Comparison of ENCODE assay signal across 8 mouse cellular contexts in genomic region chr10:62055408-62055807, GRCm38 (mm10).
A peak's percentile ranks its signal among the peaks of the same experiment; 100 is the strongest.
DNase-seq lines count a peak whose midpoint lies in the region; ATAC-seq and TF ChIP-seq lines count a peak whose summit lies in the region.
"Had no signal": no experiment of that assay in that cellular context is flagged by ENCODE, and none has a peak within 500 bp of the region (broad histone marks: within the 10 kb centered on the region; RNA-seq: fewer than 3 reads in every experiment).

No protein-coding gene starts in this region.

- no peak overlapping the region for H3K9ac ChIP-seq in liver, adult 2 months (ENCODE audit: low read depth, low read length)
- H3K9ac ChIP-seq in liver, embryonic 12.5 days, result no peak overlapping the region
- H3K9ac ChIP-seq: embryonic facial prominence, embryonic 15.5 days had no signal

- no peak overlapping the region for H3K4me2 ChIP-seq in liver, embryonic 12.5 days
- H3K4me2 ChIP-seq: embryonic facial prominence, embryonic 15.5 days had no signal

- H3K27me3 ChIP-seq in liver, adult 2 months (ENCODE audit: control insufficient read depth, insufficient read depth, low read length), result no peaks in the 10 kb centered on the region
- H3K27me3 ChIP-seq in liver, embryonic 12.5 days (replicated peaks), result 0 out of 2 replicates have a peak, but pooled peaks cover 3% of the 10 kb centered on the region
- H3K27me3 ChIP-seq: embryonic facial prominence, embryonic 15.5 days had no signal

- H3K4me1 ChIP-seq in liver, adult 2 months (ENCODE audit: control insufficient read depth, insufficient read depth, low read length), result no peaks in the 10 kb centered on the region
- H3K4me1 ChIP-seq in liver, embryonic 12.5 days, result no peaks in the 10 kb centered on the region

- 29% methylated on average over 2 of the region's 2 CpGs for WGBS in liver, adult 2 months
- WGBS in liver, embryonic 12.5 days (ENCODE audit: insufficient replicate concordance), result 44% methylated on average over 2 of the region's 2 CpGs

- peak; percentile 70 for TF ChIP-seq CTCF in liver, adult 2 months (IDR thresholded peaks at IDR 0.05; ENCODE audit: low read depth, low read length)

- ATAC-seq in liver, embryonic 12.5 days, result no peak

- no peak overlapping the region for H3K27ac ChIP-seq in liver, adult 2 months (replicated peaks; ENCODE audit: insufficient read depth, low read depth, low read length)
- no peak overlapping the region for H3K27ac ChIP-seq in liver, embryonic 12.5 days
- H3K27ac ChIP-seq: embryonic facial prominence, embryonic 15.5 days had no signal

- H3K79me2 ChIP-seq in liver, adult 2 months (ENCODE audit: control insufficient read depth, insufficient read depth, low read length), result no peaks in the 10 kb centered on the region

- no peaks in the 10 kb centered on the region for H3K36me3 ChIP-seq in liver, adult 2 months (ENCODE audit: control insufficient read depth, insufficient read depth, low read length)
- no peaks in the 10 kb centered on the region for H3K36me3 ChIP-seq in liver, embryonic 12.5 days
- H3K36me3 ChIP-seq: embryonic facial prominence, embryonic 15.5 days had no signal

- DNase-seq in liver, adult 2 months (ENCODE audit: extremely low read depth, low read depth, low spot score), result peak; percentile 13
- DNase-seq in adrenal gland, adult 2 months, result peak; percentile 52
- peak; percentile 71 to 83 for DNase-seq in cerebellum, postnatal 25 days
- peak; percentile 76 to 80 for DNase-seq in kidney, postnatal 4 days
- peak; percentile 41 to 60 for DNase-seq in lung, postnatal 4 days
- DNase-seq in skeletal muscle tissue, adult 2 months (ENCODE audit: low read depth, low spot score), result peak; percentile 25

- H3K4me3 ChIP-seq in liver, adult 2 months (ENCODE audit: insufficient read depth, low read depth, low read length), result no peak overlapping the region
- H3K4me3 ChIP-seq in liver, embryonic 12.5 days, result no peak overlapping the region
- H3K4me3 ChIP-seq: embryonic facial prominence, embryonic 15.5 days had no signal

- TF ChIP-seq POLR2A in liver, adult 2 months (IDR thresholded peaks at IDR 0.05; ENCODE audit: extremely low read depth, insufficient read depth, low read length), result no peak

- H3K9me3 ChIP-seq in liver, embryonic 12.5 days (replicated peaks), result no peaks in the 10 kb centered on the region
- H3K9me3 ChIP-seq: embryonic facial prominence, embryonic 15.5 days had no signal

Comparison
In these comparisons a context has a peak if more than half of its experiments do, and no peak if none do; other contexts are left out.
1. DNase-seq: peak in every context shown above with its lines; median percentile 78 in kidney, postnatal 4 days; 77 in cerebellum, postnatal 25 days; 52 in adrenal gland, adult 2 months; 50 in lung, postnatal 4 days; 25 in skeletal muscle tissue, adult 2 months; 13 in liver, adult 2 months.